Mouse (Mus musculus) kidney, postnatal 14 days (tissue): ENCODE results near the gene Scgb2a2.
A peak's percentile ranks its signal among the peaks of the same experiment; 100 is the strongest.
"Not testable (repeated sequence)": the region's sequence is repeated elsewhere in the genome, so short reads cannot be mapped to it uniquely, and the experiment has no call there.

Experiments used
- DNase-seq: peaks from one replicate; pipeline ENCODE4 v3.0.0; 2022; ENCODE audit warnings: mixed read lengths

Gene Scgb2a2

GRCm38 (mm10) chr19:9847262-9847661 is at the start of gene Scgb2a2:
Scgb2a2 (plus strand) TSS chr19:9847562.
- DNase-seq, result no peak

GRCm38 (mm10) chr19:9836581-9837340 is 10.6 kb upstream of the Scgb2a2 start:
- DNase-seq, result peak; percentile 68

GRCm38 (mm10) chr19:9837341-9837715 is 10.0 kb upstream of the Scgb2a2 start:
- DNase-seq, result no peak

GRCm38 (mm10) chr19:9849368-9850075 is 2.2 kb downstream of the Scgb2a2 start:
- DNase-seq, result not testable (repeated sequence)

- not testable (repeated sequence) for DNase-seq
These were observed 13.5 kb downstream of the Scgb2a2 start for GRCm38 (mm10) chr19:9860821-9861220.

- DNase-seq, result no peak
These were observed 17.5 kb downstream of the Scgb2a2 start for GRCm38 (mm10) chr19:9864856-9865255.

GRCm38 (mm10) chr19:9865466-9865865 is 18.1 kb downstream of the Scgb2a2 start:
- no peak for DNase-seq

- no peak for DNase-seq
These were observed 30.9 kb downstream of the Scgb2a2 start for GRCm38 (mm10) chr19:9878186-9878835.

GRCm38 (mm10) chr19:9886348-9886747 is 39.0 kb downstream of the Scgb2a2 start:
- DNase-seq, result no peak

- no peak for DNase-seq
These were observed 39.4 kb downstream of the Scgb2a2 start for GRCm38 (mm10) chr19:9886771-9887170.

GRCm38 (mm10) chr19:9896067-9896466 is 48.7 kb downstream of the Scgb2a2 start:
- no peak for DNase-seq

- peak; percentile 15 for DNase-seq
These were observed 51.1 kb downstream of the Scgb2a2 start for GRCm38 (mm10) chr19:9898339-9899066.

GRCm38 (mm10) chr19:9899072-9899779 is 51.9 kb downstream of the Scgb2a2 start, which contains the start of gene Incenp:
Incenp (minus strand) TSS chr19:9899551.
- peak; percentile 96 for DNase-seq

GRCm38 (mm10) chr19:9899780-9900146 is 52.4 kb downstream of the Scgb2a2 start:
- no peak for DNase-seq

- not testable (repeated sequence) for DNase-seq
These were observed 53.3 kb downstream of the Scgb2a2 start for GRCm38 (mm10) chr19:9900696-9901095.
